In genomic region chr4:129461183-129461960, GRCm38 (mm10) we compare ENCODE assay signal across 8 mouse cellular contexts. TPM values are rescaled to one million over a fixed set of nuclear protein-coding genes. Genes with fewer than 3 reads are reported as not detected.
DNase-seq lines count a peak whose midpoint lies in the region; ATAC-seq lines count a peak whose summit lies in the region.

TSS of gene Bsdc1 (plus strand) at chr4:129461581.

- peaks cover 2% of the 10 kb centered on the region; the same call in 1 of the 2 replicates for H3K36me3 ChIP-seq in hindbrain, embryonic 11.5 days (ENCODE audit: control insufficient read depth, insufficient read depth, low read length)

- H3K27me3 ChIP-seq in hindbrain, embryonic 11.5 days (ENCODE audit: control insufficient read depth, insufficient read depth, low read length) = no peaks in the 10 kb centered on the region

- H3K9ac ChIP-seq in hindbrain, embryonic 11.5 days (ENCODE audit: low read depth, low read length) = peak within 1 kb of the TSS; percentile 82

- peaks cover 5% of the 10 kb centered on the region for H3K4me1 ChIP-seq in hindbrain, embryonic 11.5 days (replicated peaks; ENCODE audit: control insufficient read depth, insufficient read depth, low read length)

- peak; percentile 100 for DNase-seq in Muller cell, postnatal 12 days (ENCODE audit: inconsistent ontology term)
- DNase-seq in cerebellum, adult 9-11 months = peak; percentile 100
- DNase-seq in frontal cortex, adult 2 months (ENCODE audit: extremely low spot score in 1 of 2, low spot score in 1 of 2) = peak; percentile 100
- DNase-seq in hindbrain, embryonic 11.5 days (ENCODE audit: low spot score) = peak; percentile 100
- peak; percentile 99 for DNase-seq in layer of hippocampus, postnatal 10 days (ENCODE audit: low spot score in 2 of 2)
- DNase-seq in lung, postnatal 10 days = peak; percentile 100
- DNase-seq in ovary, postnatal 36 days (ENCODE audit: low spot score) = peak; percentile 98
- DNase-seq in thymus, postnatal 25 days = peak; percentile 100

- under 1% methylated on average over 45 of the region's 46 CpGs for WGBS in hindbrain, embryonic 11.5 days

- H3K27ac ChIP-seq in hindbrain, embryonic 11.5 days (ENCODE audit: low read depth, low read length) = peak within 1 kb of the TSS; percentile 83

- H3K4me3 ChIP-seq in hindbrain, embryonic 11.5 days (ENCODE audit: low read depth, low read length) = peak within 1 kb of the TSS; percentile 88

- peak; percentile 99 for ATAC-seq in hindbrain, embryonic 11.5 days (ENCODE audit: low FRiP score)

- peak within 1 kb of the TSS; percentile 81 for H3K4me2 ChIP-seq in hindbrain, embryonic 11.5 days (replicated peaks; ENCODE audit: low read depth, low read length)

- H3K9me3 ChIP-seq in hindbrain, embryonic 11.5 days (ENCODE audit: control insufficient read depth, low read length) = no peaks in the 10 kb centered on the region

RNA-seq across cellular contexts. Expression of gene Bsdc1, which starts in this region (rescaled TPM):
- 36.5 and 37.9 TPM in 2 replicates for polyA plus RNA-seq in frontal cortex, adult 2 months (2012; rRNA removed)
- polyA plus RNA-seq in hindbrain, embryonic 11.5 days (2014; fragmentation: Nextera tagmentation; extraction: Ambion mirVana) = 25.6 and 26.3 TPM in 2 replicates
- 10 to 100 TPM; 41.4 to 46.9 TPM for total RNA-seq in layer of hippocampus, postnatal 10 days (2021)

Comparison
In these comparisons a context has a peak if more than half of its experiments do, and no peak if none do; other contexts are left out.
1. Peak in every context shown above with its lines: DNase-seq, ATAC-seq, H3K4me3 ChIP-seq and H3K27ac ChIP-seq.